Mouse (Mus musculus): Measurements from ENCODE around the gene Alppl2. TPM values are rescaled to one million over a fixed set of nuclear protein-coding genes. Genes with fewer than 3 reads are reported as not detected.

Gene Alppl2
- polyA plus RNA-seq, 1 experiment from 2014 or later = not detected

DNA sequence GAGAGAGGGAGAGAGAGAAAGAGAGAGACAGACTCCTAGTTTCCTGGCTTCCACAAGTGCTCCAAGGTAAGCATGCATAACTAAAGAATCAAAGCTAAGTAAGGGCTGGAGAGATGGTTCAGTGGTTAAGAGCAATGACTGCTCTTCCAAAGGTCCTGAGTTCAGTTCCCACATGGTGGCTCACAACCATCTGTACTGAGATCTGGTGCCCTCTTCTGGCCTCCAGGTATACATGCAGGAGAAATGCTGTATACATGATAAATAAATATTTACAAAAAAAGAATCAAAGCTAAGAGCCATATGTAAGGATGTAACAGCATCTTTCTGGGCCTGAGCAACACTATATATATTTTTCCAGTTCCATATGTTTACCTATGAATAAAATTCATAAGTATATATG, 28.8 kb downstream of the Alppl2 start:
- DNase-seq (ENCODE audit: low spot score) = no peak
- H3K27me3 ChIP-seq (ENCODE audit: control insufficient read depth, insufficient read depth, low read length) = no peaks in the 10 kb centered on the region

DNA sequence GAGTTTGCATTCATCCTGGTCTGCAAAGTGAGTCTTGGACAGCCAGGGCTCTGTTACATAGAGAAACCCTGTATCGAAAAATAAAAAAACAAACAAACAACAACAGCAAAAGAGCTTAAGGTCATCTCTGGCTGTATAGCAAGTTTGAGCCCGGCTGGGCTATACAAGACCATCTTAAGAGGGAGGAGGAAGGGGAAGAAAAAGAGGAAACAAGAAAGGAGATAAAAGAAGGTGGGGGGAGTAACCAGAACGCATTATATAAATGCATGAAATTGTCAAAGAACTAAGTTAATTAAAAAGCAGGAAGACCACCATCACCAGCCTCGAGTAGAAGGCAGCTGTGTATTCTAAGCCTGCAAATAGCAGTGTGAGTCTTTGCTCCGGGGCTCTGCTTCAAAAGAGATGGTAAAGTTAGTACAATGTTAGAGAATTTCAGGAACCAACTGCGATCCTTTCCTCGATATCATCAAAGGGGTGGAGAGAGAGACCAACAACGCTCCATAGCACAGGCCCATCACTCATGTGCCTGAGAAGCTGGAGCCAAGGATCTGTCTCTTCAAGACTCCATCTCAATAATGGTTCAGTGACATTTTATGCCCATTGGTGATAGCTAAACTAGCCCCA, 30.6 kb downstream of the Alppl2 start:
- WGBS = 85% methylated on average over 8 of the region's 8 CpGs
- H3K27ac ChIP-seq (ENCODE audit: low read depth, low read length) = no peak overlapping the region
- H3K4me2 ChIP-seq (replicated peaks; ENCODE audit: low read depth, low read length) = no peak overlapping the region
- ATAC-seq (ENCODE audit: low FRiP score) = no peak
- H3K36me3 ChIP-seq (ENCODE audit: control insufficient read depth, insufficient read depth, low read length) = no peaks in the 10 kb centered on the region
- H3K9me3 ChIP-seq (ENCODE audit: control insufficient read depth, low read length) = no peaks in the 10 kb centered on the region
- no peak for DNase-seq (ENCODE audit: low spot score)
- no peak overlapping the region for H3K9ac ChIP-seq (ENCODE audit: low read depth, low read length)
- no peak overlapping the region for H3K4me3 ChIP-seq (ENCODE audit: low read depth, low read length)
- H3K4me1 ChIP-seq (replicated peaks; ENCODE audit: control insufficient read depth, insufficient read depth, low read length) = no peaks in the 10 kb centered on the region
- no peaks in the 10 kb centered on the region for H3K27me3 ChIP-seq (ENCODE audit: control insufficient read depth, insufficient read depth, low read length)

More for the DNA sequence above, 28.8 kb downstream of the Alppl2 start:
- Histone ChIP-seq H3K4me1 (replicated peaks; ENCODE audit: control insufficient read depth, insufficient read depth, low read length) (no peaks in the 10 kb centered on the region), H3K9ac (ENCODE audit: low read depth, low read length) (no peak overlapping the region), H3K27ac (ENCODE audit: low read depth, low read length) (no peak overlapping the region), H3K9me3 (ENCODE audit: control insufficient read depth, low read length) (no peaks in the 10 kb centered on the region), H3K4me2 (replicated peaks; ENCODE audit: low read depth, low read length) (no peak overlapping the region), H3K4me3 (ENCODE audit: low read depth, low read length) (no peak overlapping the region), H3K36me3 (ENCODE audit: control insufficient read depth, insufficient read depth, low read length) (no peaks in the 10 kb centered on the region)
- no peak for ATAC-seq (ENCODE audit: low FRiP score)

GRCm38 (mm10) chr1:87057075-87057474, 32.7 kb downstream of the Alppl2 start:
- no peak overlapping the region for H3K4me3 ChIP-seq (ENCODE audit: low read depth, low read length)
- H3K4me1 ChIP-seq (replicated peaks; ENCODE audit: control insufficient read depth, insufficient read depth, low read length) = no peaks in the 10 kb centered on the region
- no peak overlapping the region for H3K4me2 ChIP-seq (replicated peaks; ENCODE audit: low read depth, low read length)
- ATAC-seq (ENCODE audit: low FRiP score) (no peak), DNase-seq (ENCODE audit: low spot score) (no peak)
- H3K9me3 ChIP-seq (ENCODE audit: control insufficient read depth, low read length) = no peaks in the 10 kb centered on the region
- WGBS = 83% methylated on average over 4 of the region's 4 CpGs
- H3K27me3 ChIP-seq (ENCODE audit: control insufficient read depth, insufficient read depth, low read length) = no peaks in the 10 kb centered on the region
- H3K36me3 ChIP-seq (ENCODE audit: control insufficient read depth, insufficient read depth, low read length) = no peaks in the 10 kb centered on the region
- H3K9ac ChIP-seq (ENCODE audit: low read depth, low read length) = no peak overlapping the region
- H3K27ac ChIP-seq (ENCODE audit: low read depth, low read length) = no peak overlapping the region

DNA sequence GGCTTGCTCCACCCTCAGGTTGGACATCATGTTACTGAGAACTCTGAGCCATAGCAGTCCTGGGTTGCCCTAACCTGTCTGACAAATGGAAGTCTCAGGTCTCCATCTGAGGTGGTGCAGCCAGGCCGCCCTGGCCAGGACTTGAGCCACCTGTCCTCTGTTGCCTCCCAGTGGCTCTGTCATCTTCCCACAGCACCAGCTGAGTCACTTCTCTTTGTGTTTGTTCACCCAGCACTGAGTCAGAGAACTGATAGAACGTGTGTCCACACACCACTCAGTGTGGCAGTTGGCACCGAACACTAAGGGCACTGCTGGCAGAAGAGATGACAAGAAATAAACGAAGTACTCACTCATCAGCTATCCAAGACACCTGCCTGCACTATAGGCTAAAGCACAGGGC, 38.4 kb downstream of the Alppl2 start:
- no peaks in the 10 kb centered on the region for H3K27me3 ChIP-seq (ENCODE audit: control insufficient read depth, insufficient read depth, low read length)
- no peak overlapping the region for H3K27ac ChIP-seq (ENCODE audit: low read depth, low read length)
- WGBS = 79% methylated on average over 4 of the region's 4 CpGs
- H3K4me3 ChIP-seq (ENCODE audit: low read depth, low read length) = no peak overlapping the region
- H3K36me3 ChIP-seq (ENCODE audit: control insufficient read depth, insufficient read depth, low read length) = no peaks in the 10 kb centered on the region
- H3K4me2 ChIP-seq (replicated peaks; ENCODE audit: low read depth, low read length) = no peak overlapping the region
- no peaks in the 10 kb centered on the region for H3K9me3 ChIP-seq (ENCODE audit: control insufficient read depth, low read length)
- H3K4me1 ChIP-seq (replicated peaks; ENCODE audit: control insufficient read depth, insufficient read depth, low read length) = no peaks in the 10 kb centered on the region
- no peak for DNase-seq (ENCODE audit: low spot score)
- H3K9ac ChIP-seq (ENCODE audit: low read depth, low read length) = no peak overlapping the region
- no peak for ATAC-seq (ENCODE audit: low FRiP score)

- WGBS = 82% methylated on average over 1 of the region's 1 CpGs
Measured at GRCm38 (mm10) chr1:87050700-87051099, 39.0 kb downstream of the Alppl2 start.

GRCm38 (mm10) chr1:87050072-87050471, 39.7 kb downstream of the Alppl2 start:
- no peaks in the 10 kb centered on the region for H3K27me3 ChIP-seq (ENCODE audit: control insufficient read depth, insufficient read depth, low read length)
- 39% methylated on average over 3 of the region's 3 CpGs for WGBS
- no peak overlapping the region for H3K9ac ChIP-seq (ENCODE audit: low read depth, low read length)

More at GRCm38 (mm10) chr1:87050700-87051099, 39.0 kb downstream of the Alppl2 start:
- ATAC-seq (ENCODE audit: low FRiP score) = no peak
- Histone ChIP-seq H3K27ac (ENCODE audit: low read depth, low read length) (no peak overlapping the region), H3K36me3 (ENCODE audit: control insufficient read depth, insufficient read depth, low read length) (no peaks in the 10 kb centered on the region), H3K4me2 (replicated peaks; ENCODE audit: low read depth, low read length) (no peak overlapping the region), H3K27me3 (ENCODE audit: control insufficient read depth, insufficient read depth, low read length) (no peaks in the 10 kb centered on the region), H3K9ac (ENCODE audit: low read depth, low read length) (no peak overlapping the region), H3K4me1 (replicated peaks; ENCODE audit: control insufficient read depth, insufficient read depth, low read length) (no peaks in the 10 kb centered on the region), H3K9me3 (ENCODE audit: control insufficient read depth, low read length) (no peaks in the 10 kb centered on the region), H3K4me3 (ENCODE audit: low read depth, low read length) (no peak overlapping the region)
- DNase-seq (ENCODE audit: low spot score) = no peak

DNA sequence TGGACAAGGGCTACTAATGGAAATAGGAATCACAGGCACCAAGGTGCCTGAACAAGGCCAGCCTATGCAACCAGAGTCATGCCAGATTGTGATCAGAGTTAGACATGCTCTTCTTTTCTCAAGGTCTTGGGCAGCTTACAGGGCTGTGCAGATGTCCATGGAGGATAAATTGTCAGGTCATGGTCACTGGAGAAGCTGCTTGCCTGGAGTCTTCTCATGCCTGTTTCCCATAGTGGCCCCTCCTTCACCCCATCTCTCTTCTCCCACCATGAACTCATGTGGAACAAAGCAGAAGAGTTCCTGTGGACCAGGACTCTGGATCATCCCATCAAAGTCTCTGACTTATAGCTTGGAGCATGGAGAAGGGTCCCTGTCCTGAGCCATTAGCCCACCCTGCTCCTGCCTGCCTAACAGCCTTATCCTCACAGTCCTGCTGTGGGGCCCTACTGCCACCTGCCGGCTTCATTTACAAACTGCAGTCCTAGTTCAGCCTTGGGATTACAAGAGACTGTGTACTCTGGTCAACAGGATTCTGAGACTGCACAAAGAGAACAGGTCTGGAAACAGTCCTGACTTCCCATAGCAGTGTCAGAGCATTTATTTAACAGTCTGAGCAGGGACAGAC, 47.8 kb downstream of the Alppl2 start:
- Histone ChIP-seq H3K4me1 (replicated peaks; ENCODE audit: control insufficient read depth, insufficient read depth, low read length) (no peaks in the 10 kb centered on the region), H3K4me3 (ENCODE audit: low read depth, low read length) (no peak overlapping the region), H3K9ac (ENCODE audit: low read depth, low read length) (no peak overlapping the region), H3K9me3 (ENCODE audit: control insufficient read depth, low read length) (no peaks in the 10 kb centered on the region), H3K36me3 (ENCODE audit: control insufficient read depth, insufficient read depth, low read length) (no peaks in the 10 kb centered on the region), H3K4me2 (replicated peaks; ENCODE audit: low read depth, low read length) (no peak overlapping the region), H3K27ac (ENCODE audit: low read depth, low read length) (no peak overlapping the region), H3K27me3 (ENCODE audit: control insufficient read depth, insufficient read depth, low read length) (no peaks in the 10 kb centered on the region)
- DNase-seq (ENCODE audit: low spot score) = peak; percentile 88
- peak; percentile 75 for ATAC-seq (ENCODE audit: low FRiP score)
- 0% methylated on average over 1 of the region's 1 CpGs for WGBS

More at GRCm38 (mm10) chr1:87050072-87050471, 39.7 kb downstream of the Alppl2 start:
- H3K36me3 ChIP-seq (ENCODE audit: control insufficient read depth, insufficient read depth, low read length) = no peaks in the 10 kb centered on the region
- no peak overlapping the region for H3K4me2 ChIP-seq (replicated peaks; ENCODE audit: low read depth, low read length)
- H3K27ac ChIP-seq (ENCODE audit: low read depth, low read length) = no peak overlapping the region
- ATAC-seq (ENCODE audit: low FRiP score) = peak; percentile 72; the same call in 1 of the 2 replicates
- H3K4me3 ChIP-seq (ENCODE audit: low read depth, low read length) = no peak overlapping the region
- DNase-seq (ENCODE audit: low spot score) = no peak
- H3K9me3 ChIP-seq (ENCODE audit: control insufficient read depth, low read length) = no peaks in the 10 kb centered on the region
- no peaks in the 10 kb centered on the region for H3K4me1 ChIP-seq (replicated peaks; ENCODE audit: control insufficient read depth, insufficient read depth, low read length)

- H3K4me2 ChIP-seq (replicated peaks; ENCODE audit: low read depth, low read length) = no peak overlapping the region
- H3K9me3 ChIP-seq (ENCODE audit: control insufficient read depth, low read length) = no peaks in the 10 kb centered on the region
- H3K4me3 ChIP-seq (ENCODE audit: low read depth, low read length) = no peak overlapping the region
- H3K27ac ChIP-seq (ENCODE audit: low read depth, low read length) = no peak overlapping the region
- no peaks in the 10 kb centered on the region for H3K36me3 ChIP-seq (ENCODE audit: control insufficient read depth, insufficient read depth, low read length)
- DNase-seq (ENCODE audit: low spot score) = peak; percentile 79
- H3K9ac ChIP-seq (ENCODE audit: low read depth, low read length) = no peak overlapping the region
- peak; percentile 23; the same call in 1 of the 2 replicates for ATAC-seq (ENCODE audit: low FRiP score)
- WGBS = 27% methylated on average over 3 of the region's 3 CpGs
- peaks cover 2% of the 10 kb centered on the region for H3K4me1 ChIP-seq (replicated peaks; ENCODE audit: control insufficient read depth, insufficient read depth, low read length)
- no peaks in the 10 kb centered on the region for H3K27me3 ChIP-seq (ENCODE audit: control insufficient read depth, insufficient read depth, low read length)
Measured at GRCm38 (mm10) chr1:87041119-87041518, 48.6 kb downstream of the Alppl2 start.

DNA sequence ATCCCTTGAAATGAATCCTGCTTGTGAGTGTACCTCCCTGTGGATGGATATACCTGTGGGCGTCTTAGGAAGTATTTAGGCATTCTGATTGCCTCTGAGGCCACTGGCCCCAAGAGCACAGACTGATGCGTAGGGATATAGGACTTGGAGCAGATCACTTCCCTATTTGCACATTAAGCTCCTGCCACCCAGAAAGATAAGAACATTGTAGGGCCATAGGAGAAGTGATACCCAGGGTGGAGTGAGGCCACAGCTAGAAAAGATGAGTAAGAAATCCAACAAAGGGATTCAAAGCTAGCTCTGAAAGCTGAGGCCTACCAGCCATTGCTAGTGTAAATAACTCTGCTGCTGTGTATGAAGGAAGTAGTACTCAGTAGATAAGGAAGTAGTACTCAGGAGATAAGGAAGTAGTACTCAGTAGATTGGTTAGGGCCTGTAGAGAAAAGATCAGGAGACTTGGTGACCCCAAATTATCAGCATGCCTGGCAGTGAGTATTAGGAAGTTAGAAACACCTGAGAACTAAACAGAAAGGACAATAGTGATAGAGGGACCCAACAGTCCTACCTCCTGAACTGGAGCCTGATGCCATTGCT, 51.2 kb downstream of the Alppl2 start:
- H3K27me3 ChIP-seq (ENCODE audit: control insufficient read depth, insufficient read depth, low read length) = no peaks in the 10 kb centered on the region
- 96% methylated on average over 2 of the region's 2 CpGs for WGBS
- H3K36me3 ChIP-seq (ENCODE audit: control insufficient read depth, insufficient read depth, low read length) = no peaks in the 10 kb centered on the region
- H3K9me3 ChIP-seq (ENCODE audit: control insufficient read depth, low read length) = no peaks in the 10 kb centered on the region
- no peak overlapping the region for H3K4me2 ChIP-seq (replicated peaks; ENCODE audit: low read depth, low read length)
- no peak overlapping the region for H3K27ac ChIP-seq (ENCODE audit: low read depth, low read length)
- H3K4me3 ChIP-seq (ENCODE audit: low read depth, low read length) = no peak overlapping the region
- DNase-seq (ENCODE audit: low spot score) (no peak), ATAC-seq (ENCODE audit: low FRiP score) (no peak)
- H3K9ac ChIP-seq (ENCODE audit: low read depth, low read length) = no peak overlapping the region
- H3K4me1 ChIP-seq (replicated peaks; ENCODE audit: control insufficient read depth, insufficient read depth, low read length) = peaks cover 8% of the 10 kb centered on the region

Measured in hindbrain, embryonic 11.5 days (tissue).